Mouse (Mus musculus) liver, adult 2 months (tissue): ENCODE measurements around the gene Fcgrt.

ENCODE experiments used
- CTCF ChIP-seq: fragments of 200-500 bp; IDR thresholded peaks from 2 replicates; pipeline ENCODE4 v1.5.1; 2011; ENCODE audit warnings: low read depth, low read length, control low read depth
- POLR2A ChIP-seq: fragments of 200-500 bp; IDR thresholded peaks from 2 replicates; pipeline ENCODE4 v1.6.1; 2011; ENCODE audit warnings: low read length, control low read depth; ENCODE audit not compliant: insufficient read depth; ENCODE audit errors: extremely low read depth

GRCm38 (mm10) chr7:45119780-45120709 lies 16.4 kb upstream of the Fcgrt start:
- TF ChIP-seq CTCF (no peak), POLR2A (no peak)
